Mouse (Mus musculus) CH12.LX (cell line): ENCODE results near the gene Bdkrb2. TPM values are rescaled to one million over a fixed set of nuclear protein-coding genes. Genes with fewer than 3 reads are reported as not detected.

Experiments used
- DNase-seq: peaks from one replicate; pipeline ENCODE4 v3.0.0-alpha.2; 2013; ENCODE audit errors: extremely low read depth
- H3K27ac ChIP-seq: 2 replicates; pipeline ENCODE4 v1.5.1; 2012; ENCODE audit warnings: low read depth, mild to moderate bottlenecking, control low read depth, moderate library complexity; ENCODE audit not compliant: insufficient read depth
- H3K27me3 ChIP-seq: replicated peaks from 2 replicates; pipeline ENCODE3; 2012; ENCODE audit warnings: inconsistent platforms
- H3K36me3 ChIP-seq, 2 experiments: replicated peaks in 1 of 2; 2 replicates each; pipeline versions ENCODE3 to v1.6.1; 2012; ENCODE audit warnings: inconsistent platforms in 1 of 2, low read length in 1 of 2, mild to moderate bottlenecking in 1 of 2, mixed read lengths in 1 of 2, moderate library complexity in 1 of 2; ENCODE audit not compliant: control insufficient read depth in 1 of 2, insufficient read depth in 1 of 2
- H3K4me1 ChIP-seq, 2 experiments: 2 replicates each; pipeline ENCODE4 v1.6.1; 2012; ENCODE audit warnings: inconsistent platforms in 1 of 2, moderate library complexity in 1 of 2; ENCODE audit not compliant: insufficient read depth in 2 of 2, control insufficient read depth in 1 of 2
- H3K4me2 ChIP-seq: 2 replicates; pipeline ENCODE4 v1.6.1; 2012; ENCODE audit warnings: low read depth, mild to moderate bottlenecking, control low read depth; ENCODE audit not compliant: poor library complexity, insufficient read depth, severe bottlenecking
- H3K4me3 ChIP-seq, 3 experiments: fragments of 150-350 bp in 1 of 3; sonication (generic) in 1 of 3; replicated peaks in 1 of 3; 2 replicates each; pipeline versions ENCODE3 to v1.5.1; 2011 to 2012; ENCODE audit warnings: low read depth in 2 of 3, low read length in 2 of 3, mild to moderate bottlenecking in 2 of 3, moderate library complexity in 2 of 3, control low read depth in 1 of 3, improper control_type of control experiment in 1 of 3, inconsistent platforms in 1 of 3, mixed read lengths in 1 of 3; ENCODE audit not compliant: poor library complexity in 1 of 3
- H3K79me2 ChIP-seq: replicated peaks from 2 replicates; pipeline ENCODE4 v1.6.1; 2012; ENCODE audit warnings: mild to moderate bottlenecking, moderate library complexity; ENCODE audit not compliant: control insufficient read depth, poor library complexity, insufficient read depth, severe bottlenecking; ENCODE audit errors: extremely low read depth
- H3K9ac ChIP-seq: 2 replicates; pipeline ENCODE4 v1.6.1; 2012; ENCODE audit warnings: low read depth, mild to moderate bottlenecking, control low read depth, moderate library complexity; ENCODE audit not compliant: insufficient read depth
- H3K9me3 ChIP-seq: replicated peaks from 2 replicates; pipeline ENCODE3; 2012; ENCODE audit warnings: low read length, inconsistent platforms, mixed read lengths
- CHD1 ChIP-seq: IDR thresholded peaks from 2 replicates; pipeline ENCODE4 v1.6.1; 2012; ENCODE audit warnings: low read depth, low read length, improper control_type of control experiment, inconsistent platforms
- CHD2 ChIP-seq: IDR thresholded peaks from 2 replicates; pipeline ENCODE4 v1.6.1; 2011; ENCODE audit warnings: low read length, improper control_type of control experiment
- CTCF ChIP-seq, 2 experiments: IDR thresholded peaks in 1 of 2; conservative IDR thresholded peaks in 1 of 2; 2 replicates each; pipeline ENCODE4 v1.5.1; 2011 to 2012; ENCODE audit warnings: low read depth in 2 of 2, low read length in 2 of 2, improper control_type of control experiment in 1 of 2, inconsistent platforms in 1 of 2, mild to moderate bottlenecking in 1 of 2, moderate library complexity in 1 of 2
- E2F4 ChIP-seq: IDR thresholded peaks from 2 replicates; pipeline ENCODE4 v1.6.1; 2011; ENCODE audit warnings: low read depth, low read length, improper control_type of control experiment; ENCODE audit not compliant: insufficient replicate concordance
- ELF1 ChIP-seq: IDR thresholded peaks from 2 replicates; pipeline ENCODE4 v1.6.1; 2014; ENCODE audit warnings: low read depth, mild to moderate bottlenecking, inconsistent platforms, low read length, improper control_type of control experiment
- EP300 ChIP-seq: IDR thresholded peaks from 2 replicates; pipeline ENCODE4 v1.6.1; 2011; ENCODE audit warnings: low read length, improper control_type of control experiment
- ETS1 ChIP-seq: conservative IDR thresholded peaks from 2 replicates; pipeline ENCODE4 v1.6.1; 2012; ENCODE audit warnings: low read depth, mild to moderate bottlenecking, inconsistent platforms, low read length, improper control_type of control experiment, moderate library complexity
- IRF4 ChIP-seq: IDR thresholded peaks from 2 replicates; pipeline ENCODE4 v1.6.1; 2014; ENCODE audit warnings: low read depth, mild to moderate bottlenecking, inconsistent platforms, low read length, improper control_type of control experiment
- JUN ChIP-seq: IDR thresholded peaks from 2 replicates; pipeline ENCODE4 v1.6.1; 2011; ENCODE audit warnings: low read depth, mild to moderate bottlenecking, low read length, improper control_type of control experiment, moderate library complexity; ENCODE audit not compliant: insufficient read depth
- JUND ChIP-seq: conservative IDR thresholded peaks from 2 replicates; pipeline ENCODE4 v1.6.1; 2011; ENCODE audit warnings: low read depth, low read length, improper control_type of control experiment
- MAFK ChIP-seq: IDR thresholded peaks from 2 replicates; pipeline ENCODE4 v1.6.1; 2011; ENCODE audit warnings: low read length, improper control_type of control experiment; ENCODE audit not compliant: insufficient replicate concordance
- MAX ChIP-seq: IDR thresholded peaks from 2 replicates; pipeline ENCODE4 v1.6.1; 2011; ENCODE audit warnings: low read length, improper control_type of control experiment
- MAZ ChIP-seq: IDR thresholded peaks from 2 replicates; pipeline ENCODE4 v1.6.1; 2012; ENCODE audit warnings: low read depth, mild to moderate bottlenecking, inconsistent platforms, low read length, improper control_type of control experiment, moderate library complexity
- MXI1 ChIP-seq: IDR thresholded peaks from 2 replicates; pipeline ENCODE4 v1.6.1; 2011; ENCODE audit warnings: mild to moderate bottlenecking, low read depth, low read length, improper control_type of control experiment
- MYC ChIP-seq: IDR thresholded peaks from 2 replicates; pipeline ENCODE4 v1.6.1; 2011; ENCODE audit warnings: low read depth, mild to moderate bottlenecking, improper control_type of control experiment, low read length
- NELFE ChIP-seq: IDR thresholded peaks from 2 replicates; pipeline ENCODE4 v1.6.1; 2011; ENCODE audit warnings: low read depth, low read length, improper control_type of control experiment
- PAX5 ChIP-seq: IDR thresholded peaks from 2 replicates; pipeline ENCODE4 v1.6.1; 2012; ENCODE audit warnings: low read length, inconsistent platforms, mixed read lengths
- SIN3A ChIP-seq: IDR thresholded peaks from 2 replicates; pipeline ENCODE4 v1.6.1; 2012; ENCODE audit warnings: low read length, improper control_type of control experiment, inconsistent platforms
- SMC3 ChIP-seq: IDR thresholded peaks from 2 replicates; pipeline ENCODE4 v1.6.1; 2011; ENCODE audit warnings: low read depth, low read length, improper control_type of control experiment
- TBP ChIP-seq: conservative IDR thresholded peaks from 2 replicates; pipeline ENCODE4 v1.6.1; 2011; ENCODE audit warnings: low read depth, low read length, improper control_type of control experiment
- UBTF ChIP-seq: IDR thresholded peaks from 2 replicates; pipeline ENCODE4 v1.6.1; 2012; ENCODE audit warnings: low read depth, mild to moderate bottlenecking, inconsistent platforms, low read length, improper control_type of control experiment, moderate library complexity
- USF1 ChIP-seq: IDR thresholded peaks from 2 replicates; pipeline ENCODE4 v1.6.1; 2014; ENCODE audit warnings: low read depth, mild to moderate bottlenecking, inconsistent platforms, low read length, improper control_type of control experiment
- USF2 ChIP-seq: conservative IDR thresholded peaks from 2 replicates; pipeline ENCODE4 v1.6.1; 2011; ENCODE audit warnings: low read depth, low read length, improper control_type of control experiment
- ZC3H11A ChIP-seq: IDR thresholded peaks from 2 replicates; pipeline ENCODE4 v1.6.1; 2012; ENCODE audit warnings: low read depth, mild to moderate bottlenecking, inconsistent platforms, low read length, improper control_type of control experiment
- ZKSCAN1 ChIP-seq: IDR thresholded peaks from 2 replicates; pipeline ENCODE4 v1.6.1; 2012; ENCODE audit warnings: low read depth, inconsistent platforms, low read length, improper control_type of control experiment, borderline replicate concordance
- dilution Hi-C: fragments of 300-500 bp; cut with MboI; formaldehyde crosslinking; loops from 2 replicates; pipeline ENCODE4 v1.14.3; 2020; ENCODE audit warnings: low sequenced_read_pairs; ENCODE audit not compliant: extremely low pct_unique_long_range_greater_than_20kb, extremely low pct_ligation_motif_present
- in situ Hi-C: fragments of 300-500 bp; cut with MboI; formaldehyde crosslinking; loops from 3 replicates; pipeline ENCODE4 v1.14.3; 2019; ENCODE audit warnings: low sequenced_read_pairs, low pct_ligation_motif_present, low pct_unique_long_range_greater_than_20kb, mixed read lengths
- polyA plus RNA-seq: library from polyadenylated mRNA; unstranded; fragments of >175 nt; gene quantifications from 2 replicates; pipeline ENCODE4 v1.2.1, GENCODE M21; 2012; ENCODE audit warnings: low read depth; ENCODE audit not compliant: insufficient read length
- total RNA-seq, 2 experiments: library from RNA; depleted of rRNA; stranded (reverse); fragments of 300-350 nt in 1 of 2; fragments of >200 nt in 1 of 2; gene quantifications; 2 replicates each; pipeline ENCODE4 v1.2.3; 2012 to 2014

The Bdkrb2 gene
- total and polyA plus RNA-seq, 3 experiments: 0.06 TPM; not detected in 2

- H3K27ac ChIP-seq: no peak overlapping the region
- no peak overlapping the region for H3K4me3 ChIP-seq
- H3K4me2 ChIP-seq: no peak overlapping the region
- in situ Hi-C loops (no loop called here), dilution Hi-C loops (no loop called here)
- no peak for TF ChIP-seq TBP
- TF ChIP-seq EP300: no peak
- TF ChIP-seq NELFE: no peak
- no peak for TF ChIP-seq MAZ
- TF ChIP-seq MAFK: no peak
- TF ChIP-seq ETS1: no peak
- TF ChIP-seq ZKSCAN1: no peak
- TF ChIP-seq CHD2: no peak
- TF ChIP-seq PAX5: no peak
- TF ChIP-seq MXI1: no peak
- TF ChIP-seq JUN: no peak
- no peak for TF ChIP-seq USF1
- no peak for TF ChIP-seq ZC3H11A
- no peak for TF ChIP-seq USF2
- TF ChIP-seq SMC3: no peak
- DNase-seq: peak; percentile 24
- peaks cover 3% of the 10 kb centered on the region for H3K27me3 ChIP-seq
- H3K79me2 ChIP-seq: no peaks in the 10 kb centered on the region
- peaks cover 0 to 9% of the 10 kb centered on the region in 2 experiments; a peak in 1 of 4 replicates for H3K4me1 ChIP-seq
- no peak overlapping the region for H3K9ac ChIP-seq
- no peaks in the 10 kb centered on the region for H3K36me3 ChIP-seq
- peaks cover 6% of the 10 kb centered on the region for H3K9me3 ChIP-seq
Measured at GRCm38 (mm10) chr12:105572622-105573021, 9.6 kb downstream of the Bdkrb2 start.

- TF ChIP-seq JUN: no peak
- TF ChIP-seq NELFE: no peak
- TF ChIP-seq MYC: no peak
- TF ChIP-seq CHD1: no peak
- no peak for TF ChIP-seq MAX
- TF ChIP-seq MXI1: no peak
- no peak for TF ChIP-seq CTCF (conservative IDR thresholded peaks at IDR 0.05 in 1 of 2, IDR thresholded peaks at IDR 0.05 in 1 of 2; ENCODE audit: low read depth in 2 of 2, low read length in 2 of 2)
- TF ChIP-seq UBTF: no peak
- TF ChIP-seq E2F4: no peak
- TF ChIP-seq MAZ: no peak
- TF ChIP-seq SMC3: no peak
- TF ChIP-seq PAX5: no peak
- no peak for TF ChIP-seq JUND
- TF ChIP-seq ELF1: no peak
- no peak for TF ChIP-seq IRF4
- TF ChIP-seq USF1: no peak
- no peak for TF ChIP-seq SIN3A
- TF ChIP-seq ZC3H11A: no peak
- TF ChIP-seq, all 38 proteins: peak for 0
- in situ Hi-C loops: no loop called here
- peaks cover 6% of the 10 kb centered on the region for H3K9me3 ChIP-seq
- peaks cover 0 to 9% of the 10 kb centered on the region in 2 experiments; a peak in 1 of 4 replicates for H3K4me1 ChIP-seq
- H3K9ac ChIP-seq: no peak overlapping the region
- H3K4me2 ChIP-seq: no peak overlapping the region
- peaks cover 5% of the 10 kb centered on the region for H3K27me3 ChIP-seq
- DNase-seq: no peak
- no peaks in the 10 kb centered on the region for H3K79me2 ChIP-seq
- no peak overlapping the region for H3K27ac ChIP-seq
- dilution Hi-C loops: no loop called here
- H3K36me3 ChIP-seq: no peaks in the 10 kb centered on the region
- no peak overlapping the region for H3K4me3 ChIP-seq
Measured at GRCm38 (mm10) chr12:105574356-105574755, 11.3 kb downstream of the Bdkrb2 start.
